Mouse (Mus musculus) megakaryocyte, adult 5-6 weeks (primary cell): ENCODE results near the gene Stk32b. TPM values are rescaled to one million over a fixed set of nuclear protein-coding genes. Genes with fewer than 3 reads are reported as not detected.

ENCODE experiments used
- ATAC-seq: 2 replicates; pipeline ENCODE4 v1.8.0; 2016; ENCODE audit warnings: mild to moderate bottlenecking, inconsistent platforms; ENCODE audit not compliant: poor library complexity, severe bottlenecking
- total RNA-seq, 2 experiments: library from RNA; stranded (forward) in 1 of 2; stranded (reverse) in 1 of 2; fragments of 153-499, 151-499 nt in 1 of 2; fragments of 221-1000, 200-1000 nt in 1 of 2; gene quantifications; 2 replicates each; pipeline versions ENCODE4 v1.2.3 to v1.2.4; 2015 to 2017

The Stk32b gene
- total RNA-seq, 2 experiments from 2014 or later = not detected

DNA sequence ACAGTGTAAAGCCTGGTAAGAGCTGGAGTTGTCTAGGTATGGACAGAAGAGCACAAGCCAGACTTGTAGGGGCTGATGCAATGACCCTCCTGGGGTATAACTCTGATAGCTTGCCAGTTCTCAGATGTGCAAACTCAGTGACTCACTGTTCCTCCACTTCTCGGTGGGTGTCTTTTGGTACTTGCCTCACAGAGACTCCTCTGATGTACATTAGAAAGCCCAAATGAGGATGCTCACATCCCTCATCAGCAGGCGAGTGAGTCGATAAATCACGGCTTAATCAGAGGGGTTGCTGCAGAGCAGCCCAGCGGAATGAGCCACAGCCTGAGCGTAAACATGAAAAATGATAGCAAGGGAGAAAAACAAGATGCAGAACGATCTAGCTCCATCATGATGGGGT lies 46.2 kb downstream of the Stk32b start:
- ATAC-seq = no peak

DNA sequence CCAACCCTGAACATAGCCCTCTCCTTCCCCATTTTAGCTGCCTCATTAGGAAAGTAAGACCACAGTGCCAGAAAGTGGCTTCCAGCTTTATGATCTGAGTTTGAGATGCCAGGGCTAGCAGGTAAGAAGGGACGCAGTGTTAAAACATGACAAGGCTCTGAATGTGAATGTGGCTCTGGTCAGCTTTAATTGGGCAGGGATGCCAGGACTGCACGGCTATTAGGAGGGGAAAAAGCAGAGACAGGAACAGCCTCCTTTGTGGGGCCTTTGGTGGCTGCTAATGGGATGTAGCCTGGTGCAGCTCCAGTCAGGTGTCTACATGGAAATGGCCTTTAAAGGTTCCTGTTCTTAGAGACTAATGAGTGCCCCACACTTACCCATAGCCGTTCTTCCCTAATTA lies 52.0 kb downstream of the Stk32b start:
- no peak for ATAC-seq

DNA sequence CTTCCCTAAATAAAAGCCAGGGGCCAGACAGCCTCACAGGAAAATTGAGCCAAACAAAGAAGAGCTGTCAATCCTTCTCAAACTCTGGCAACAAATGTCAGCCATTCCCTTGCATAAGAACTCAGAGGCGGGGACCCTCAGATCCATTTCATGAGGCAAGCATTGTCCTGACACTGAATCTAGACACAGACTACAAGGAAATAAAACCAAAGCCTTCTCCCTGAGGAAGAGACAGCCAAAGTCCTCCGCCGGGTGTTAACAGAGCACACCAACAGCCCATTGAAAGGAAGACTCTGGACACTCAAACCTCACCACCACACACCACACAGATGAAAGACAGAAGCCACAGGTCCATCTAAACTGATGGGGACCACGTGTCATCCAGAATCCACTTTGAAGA lies 57.8 kb downstream of the Stk32b start:
- no peak for ATAC-seq

DNA sequence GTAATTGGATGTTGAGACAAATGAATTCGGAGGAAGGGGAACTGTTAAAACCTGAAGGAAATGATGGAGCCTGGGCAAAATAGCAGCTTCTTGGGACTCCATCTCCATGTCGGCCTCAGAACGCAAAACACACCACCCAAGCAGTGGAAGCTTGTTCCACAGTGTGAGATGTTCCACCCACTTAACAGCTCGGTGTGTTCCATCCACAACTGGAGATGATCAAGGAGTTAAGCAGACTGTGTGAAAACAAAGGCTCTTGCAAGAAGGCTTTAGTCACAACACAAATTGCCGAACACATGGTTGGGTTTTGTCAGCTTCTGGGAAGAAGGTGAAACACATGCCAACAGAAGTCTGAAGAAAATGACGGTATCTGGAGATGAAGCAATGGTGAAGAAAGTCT lies 59.2 kb downstream of the Stk32b start:
- no peak for ATAC-seq

DNA sequence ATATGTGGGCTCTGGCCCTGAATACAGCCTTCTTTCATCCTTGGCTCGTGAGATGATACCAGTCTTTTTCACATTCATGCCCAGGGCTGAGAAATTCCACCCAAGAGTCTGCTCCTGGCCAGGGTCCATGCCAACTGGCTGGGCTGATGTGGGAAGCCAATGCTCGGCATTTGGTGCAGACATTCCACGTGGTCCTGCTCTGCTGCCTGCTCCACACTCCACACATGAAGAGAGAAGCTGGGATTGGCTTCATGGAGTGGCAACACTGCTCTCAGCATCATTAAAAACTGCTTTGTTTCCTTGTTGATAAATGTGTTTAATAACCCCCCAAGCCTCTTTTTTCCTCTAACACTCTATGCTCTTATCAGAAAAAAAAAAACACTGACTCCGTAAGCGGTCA lies 61.8 kb downstream of the Stk32b start:
- no peak for ATAC-seq

DNA sequence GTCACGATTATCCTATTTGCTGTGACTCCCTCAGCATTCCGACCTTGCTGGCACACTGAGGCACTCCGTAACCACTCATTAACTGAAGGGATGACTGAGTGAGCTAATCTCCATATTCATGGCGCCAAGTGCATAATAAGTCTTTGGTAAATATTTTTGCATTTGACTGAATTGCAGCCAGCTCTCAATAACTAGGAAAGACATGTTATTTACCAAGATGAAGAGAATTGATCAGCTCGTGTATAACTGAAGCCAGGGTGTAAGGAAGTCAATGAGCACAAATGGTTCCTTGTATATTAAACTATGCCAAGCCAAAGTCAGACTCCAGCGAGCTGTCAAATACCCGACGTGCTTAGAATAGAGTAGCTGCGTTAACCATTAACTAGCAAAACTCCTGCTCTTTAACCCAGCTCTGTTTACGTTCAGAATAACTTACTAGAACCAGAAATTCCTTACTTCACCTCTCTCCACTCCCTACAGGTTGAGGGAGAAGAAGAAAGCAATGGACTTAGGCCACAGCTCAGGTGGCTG lies 66.2 kb downstream of the Stk32b start:
- no peak for ATAC-seq

DNA sequence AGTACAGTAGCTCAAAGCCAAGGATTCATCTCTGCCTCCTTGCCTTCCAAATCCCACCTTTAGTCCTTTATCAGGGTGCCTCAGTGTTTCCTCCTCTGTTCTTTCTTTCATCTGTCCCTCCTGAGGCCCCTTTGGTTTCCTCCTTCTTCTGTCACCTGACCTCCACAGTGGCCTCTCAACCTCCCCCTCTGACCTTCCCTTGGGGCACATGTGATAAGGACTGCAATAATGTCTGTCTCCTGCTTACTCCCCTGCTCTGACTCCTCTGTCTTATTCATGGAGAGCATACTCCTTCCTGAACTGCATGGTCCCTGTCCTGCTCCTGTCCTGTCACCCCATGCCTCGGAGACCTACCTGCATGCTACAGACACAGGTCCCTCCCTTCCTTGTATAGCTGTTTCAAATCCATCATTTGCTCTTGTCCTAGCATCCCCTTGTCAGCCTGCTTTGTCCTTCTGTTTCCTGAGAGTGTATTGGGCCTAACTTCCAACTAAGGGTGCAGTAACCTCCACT lies 66.8 kb downstream of the Stk32b start:
- ATAC-seq = no peak

DNA sequence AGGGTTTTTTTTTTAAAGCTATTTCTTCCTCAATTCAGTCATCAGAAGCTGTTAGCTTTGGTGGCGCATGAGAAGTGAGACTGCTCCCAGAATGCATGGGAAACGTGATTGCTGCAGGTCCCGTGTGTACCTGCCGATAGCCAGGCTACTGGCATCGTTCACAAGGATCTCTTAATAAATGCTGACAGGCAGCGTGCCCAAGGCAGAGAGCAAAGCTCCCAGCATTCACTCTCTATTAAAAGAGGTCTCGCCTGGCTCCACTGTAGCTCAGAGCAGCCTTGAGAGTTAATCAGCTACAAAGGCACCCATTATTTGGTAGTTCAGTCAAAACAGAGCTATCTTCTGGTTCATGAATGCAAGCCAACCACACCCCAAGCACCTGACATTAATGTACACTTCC lies 72.9 kb downstream of the Stk32b start:
- ATAC-seq = no peak

DNA sequence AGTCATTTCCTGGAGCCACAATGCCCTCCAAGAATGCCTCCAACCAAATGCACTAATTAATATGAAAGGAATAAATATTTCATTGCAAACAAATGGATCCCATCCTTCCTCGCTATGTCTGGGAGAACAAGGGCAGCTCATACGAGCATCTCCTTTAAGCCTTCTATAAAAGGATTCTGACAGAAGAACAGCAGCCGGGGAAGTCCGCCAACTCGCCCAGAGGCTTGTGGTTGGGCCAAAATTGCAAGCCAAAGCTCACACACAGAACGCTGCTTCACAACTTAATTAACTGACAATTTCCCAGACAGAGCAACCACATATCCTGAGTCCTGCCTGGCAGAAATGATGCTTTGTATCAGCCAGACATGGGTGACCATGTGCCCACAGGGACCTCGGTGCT lies 74.5 kb downstream of the Stk32b start:
- no peak for ATAC-seq

DNA sequence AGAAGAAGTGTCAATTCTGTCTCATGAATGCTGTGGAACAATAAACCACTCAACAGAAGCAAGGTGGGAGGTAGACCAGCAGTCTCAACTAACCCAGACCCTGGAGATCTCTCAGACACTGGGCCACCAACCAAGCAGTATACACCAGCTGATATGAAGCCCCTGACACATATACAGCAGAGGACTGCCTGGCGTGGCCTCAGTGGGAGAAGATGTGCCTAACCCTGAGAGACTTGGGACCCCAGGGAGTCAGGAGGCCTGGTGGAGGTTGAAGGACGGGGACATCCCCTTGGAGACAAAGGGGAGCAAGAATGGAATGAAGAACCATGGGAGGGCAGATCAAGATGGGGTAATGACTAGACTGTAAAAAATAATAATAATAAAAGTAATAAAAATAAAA lies 82.2 kb downstream of the Stk32b start:
- no peak for ATAC-seq

DNA sequence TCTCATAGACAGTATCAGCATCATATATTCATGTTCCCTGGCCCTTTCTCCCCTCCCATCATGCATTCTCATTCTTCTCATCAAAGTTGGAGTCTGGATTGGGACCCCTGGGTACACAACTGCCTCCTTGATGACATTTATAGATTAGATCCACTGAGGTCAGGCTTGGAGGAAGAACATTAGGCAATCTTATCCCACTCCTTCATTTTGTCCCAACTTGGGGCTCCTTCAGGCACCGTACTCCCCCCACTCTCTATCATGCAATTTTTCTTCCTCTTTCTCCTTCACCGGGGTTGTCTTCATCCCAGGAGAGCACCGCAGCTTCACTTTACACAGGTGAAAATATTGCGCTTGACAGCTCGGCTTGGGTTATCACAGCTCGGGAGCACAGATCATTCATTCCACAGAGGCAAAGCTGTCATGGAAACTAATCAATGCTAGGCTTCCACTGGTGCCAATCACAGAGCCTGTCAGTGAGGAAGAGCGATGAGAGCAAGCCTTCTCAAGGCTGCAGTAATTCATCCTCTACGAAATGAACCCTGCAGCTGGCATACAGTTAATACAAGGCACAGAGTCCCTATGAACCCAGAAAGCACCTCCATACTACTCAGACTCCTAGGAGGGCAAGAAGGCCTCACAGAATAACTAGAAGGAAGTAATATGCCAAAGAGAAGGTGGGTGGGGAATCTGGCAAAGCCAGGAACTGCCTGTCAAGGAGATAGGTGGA lies 89.4 kb downstream of the Stk32b start:
- ATAC-seq = no peak

DNA sequence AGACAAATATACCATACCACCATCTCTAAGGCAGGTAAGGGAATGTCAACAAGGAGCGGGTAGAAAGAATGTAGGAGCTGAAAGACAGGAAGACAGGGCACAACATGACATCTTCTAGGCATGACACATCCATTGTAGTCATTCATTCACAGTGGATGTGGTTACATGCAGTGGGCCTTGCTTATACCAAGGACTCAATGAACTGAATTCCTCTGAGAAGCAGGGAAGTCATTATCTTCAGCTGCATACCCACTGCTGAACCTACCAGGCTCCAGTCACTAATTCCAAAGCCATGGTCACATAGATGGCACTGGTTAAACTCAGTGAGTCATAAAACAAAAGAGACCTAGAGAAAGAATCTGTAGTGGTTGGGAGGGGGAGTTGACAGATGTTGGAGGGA lies 105.1 kb downstream of the Stk32b start:
- ATAC-seq = no peak

DNA sequence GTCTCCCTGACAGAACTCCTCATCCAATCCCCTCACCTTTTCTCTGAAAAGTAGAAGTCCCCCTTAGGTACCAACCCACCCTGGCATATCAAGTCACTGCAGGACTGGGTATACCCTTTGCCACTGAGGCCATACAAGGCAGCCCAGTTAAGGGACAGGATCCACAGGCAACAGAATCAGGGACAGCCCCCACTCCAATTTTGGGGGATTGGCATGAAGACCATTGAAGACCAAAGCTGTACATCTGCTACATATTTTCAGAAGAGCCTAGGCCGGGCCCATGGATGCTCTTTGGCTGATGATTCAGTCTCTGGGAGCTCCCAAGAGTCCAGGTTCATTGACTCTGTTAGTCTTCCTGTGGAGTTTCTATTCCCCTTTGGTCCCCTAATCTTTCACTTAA lies 117.4 kb downstream of the Stk32b start:
- no peak for ATAC-seq

DNA sequence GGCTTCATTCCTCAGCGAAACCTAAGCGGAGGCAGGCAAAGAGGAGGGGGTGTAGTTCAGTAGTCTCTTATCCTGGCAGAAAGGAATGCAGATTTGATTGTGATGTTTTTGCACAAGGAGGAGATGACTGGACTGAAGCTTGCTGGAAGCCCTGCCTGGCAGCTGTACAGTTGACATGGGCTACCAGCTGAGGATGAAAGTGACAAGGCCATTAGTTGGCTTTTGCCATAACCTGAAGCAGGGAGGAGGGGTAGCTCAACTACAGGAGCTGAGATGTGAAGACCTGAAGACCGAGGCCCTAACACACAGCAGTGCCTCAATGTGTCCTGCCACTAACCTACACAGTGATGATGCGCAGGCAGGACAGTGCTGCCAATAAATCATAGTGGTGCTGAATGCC lies 118.7 kb downstream of the Stk32b start:
- ATAC-seq = no peak

DNA sequence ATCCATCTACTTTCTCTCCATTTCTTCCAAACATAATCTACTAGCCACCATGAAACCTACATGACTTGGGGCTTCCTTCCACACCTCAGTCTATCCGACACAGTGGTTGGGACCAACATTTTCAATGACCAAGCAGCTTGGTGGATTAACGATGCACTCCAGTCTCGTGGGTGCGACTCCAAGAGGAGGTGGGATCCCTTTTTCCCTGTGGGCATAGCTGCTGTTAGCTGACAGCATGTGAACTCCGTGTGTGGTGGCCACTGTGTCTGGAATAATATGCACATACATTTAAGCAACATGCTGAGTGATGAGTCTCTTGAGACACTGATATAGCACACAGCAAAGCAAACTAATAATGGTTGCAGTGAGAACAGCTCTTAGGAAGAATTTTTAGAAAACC lies 124.6 kb downstream of the Stk32b start:
- ATAC-seq = no peak

DNA sequence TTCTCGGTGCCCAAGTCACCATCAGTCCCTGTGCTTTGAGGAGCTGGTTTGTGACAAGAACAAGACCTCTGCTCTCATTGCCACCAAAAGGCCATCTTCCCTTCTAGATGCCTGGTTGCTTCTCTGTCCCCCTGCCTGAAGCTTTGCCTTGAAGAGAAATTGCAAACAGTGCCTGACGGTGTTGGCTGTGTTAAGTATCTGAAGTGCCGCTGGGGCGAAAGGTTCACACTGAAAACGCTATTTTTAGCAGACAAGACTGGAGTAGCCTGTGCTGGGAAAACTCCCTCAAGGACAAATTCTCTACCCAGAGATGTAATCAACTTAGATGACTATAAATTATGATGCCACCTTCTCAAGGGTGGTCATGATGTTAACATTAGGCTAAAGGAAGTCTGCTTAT lies 129.1 kb downstream of the Stk32b start:
- ATAC-seq = no peak

DNA sequence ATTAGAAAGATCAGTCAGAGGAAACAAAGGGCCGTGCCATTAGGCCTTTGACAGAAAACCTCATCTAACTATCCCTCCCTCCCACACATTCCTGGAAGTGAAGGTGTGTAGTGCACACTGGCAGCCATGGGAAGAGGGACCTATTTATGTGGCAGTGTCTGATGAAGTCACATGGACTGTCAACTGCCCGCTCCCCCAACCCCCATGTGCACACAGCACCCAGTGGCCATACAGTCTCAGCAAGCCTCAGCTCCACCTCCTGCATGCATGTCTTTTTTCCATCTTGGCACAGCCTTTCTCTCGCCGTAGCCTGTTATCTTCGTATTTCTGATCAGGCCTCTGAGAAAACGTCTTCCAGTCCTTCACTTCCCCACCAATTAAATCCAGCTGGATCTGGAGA lies 130.9 kb downstream of the Stk32b start:
- ATAC-seq = no peak

DNA sequence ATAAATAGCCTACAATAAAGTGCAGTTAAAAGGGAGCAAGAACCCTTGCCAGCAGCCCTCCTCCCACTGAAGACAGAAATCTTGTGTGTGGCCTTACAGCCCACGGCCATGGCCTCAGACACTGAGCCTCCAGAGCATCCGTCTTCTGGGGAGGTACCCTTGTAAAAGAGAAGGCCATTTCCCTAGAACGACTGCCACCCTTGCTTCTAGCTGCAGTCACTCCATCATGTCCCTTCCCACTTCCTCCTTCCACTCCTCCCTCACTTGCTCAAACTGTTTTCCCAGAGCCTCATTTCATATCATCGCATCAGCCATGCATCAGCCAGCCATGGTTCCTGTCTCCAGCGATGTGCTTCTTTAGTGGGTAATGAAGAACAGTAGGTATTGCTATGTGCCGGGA lies 141.5 kb downstream of the Stk32b start:
- no peak for ATAC-seq

DNA sequence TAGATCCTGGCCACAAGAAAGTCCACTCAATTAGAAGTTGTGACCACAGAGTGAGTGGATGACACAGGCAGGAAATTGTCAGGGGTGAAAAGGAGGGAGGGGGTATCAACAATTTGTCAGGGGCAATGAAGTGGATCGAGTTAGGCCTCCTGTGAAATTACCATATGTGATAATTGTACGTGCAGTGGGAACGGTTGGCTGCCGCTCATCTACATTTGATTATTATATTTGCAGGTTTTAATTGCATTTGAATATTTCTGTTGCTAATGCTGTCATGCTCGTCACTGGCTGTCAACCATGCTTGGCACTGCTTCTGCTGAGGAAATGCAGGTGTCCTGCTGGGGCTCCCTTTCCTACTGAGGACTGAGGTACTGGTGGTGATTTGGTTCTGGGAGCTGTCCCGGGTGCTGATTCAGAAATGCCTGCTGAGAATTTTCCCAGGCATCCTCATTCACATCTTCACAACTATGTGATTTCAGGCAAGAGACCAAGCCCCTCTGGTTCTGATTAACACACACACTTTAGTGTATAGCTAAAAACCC lies 159.6 kb downstream of the Stk32b start:
- ATAC-seq = no peak

DNA sequence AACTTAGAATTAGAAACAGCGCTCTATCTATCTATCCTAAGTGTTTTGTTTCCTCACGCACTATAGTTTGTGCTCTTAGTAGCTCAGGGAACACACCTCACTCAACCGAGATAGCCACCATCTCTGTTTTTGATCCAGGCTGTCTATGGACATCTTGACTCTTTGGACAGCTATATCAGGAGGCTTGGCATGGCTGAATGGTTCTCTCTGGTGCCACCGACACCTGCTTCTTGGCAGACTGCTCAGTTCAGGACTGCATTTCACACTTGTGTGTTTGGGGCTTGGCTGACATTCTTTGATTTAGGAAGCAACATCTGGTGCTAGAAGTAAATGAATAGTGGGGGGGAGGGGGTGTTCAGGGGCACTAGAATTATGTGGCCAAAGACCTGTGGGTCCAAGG lies 162.7 kb downstream of the Stk32b start:
- no peak for ATAC-seq

DNA sequence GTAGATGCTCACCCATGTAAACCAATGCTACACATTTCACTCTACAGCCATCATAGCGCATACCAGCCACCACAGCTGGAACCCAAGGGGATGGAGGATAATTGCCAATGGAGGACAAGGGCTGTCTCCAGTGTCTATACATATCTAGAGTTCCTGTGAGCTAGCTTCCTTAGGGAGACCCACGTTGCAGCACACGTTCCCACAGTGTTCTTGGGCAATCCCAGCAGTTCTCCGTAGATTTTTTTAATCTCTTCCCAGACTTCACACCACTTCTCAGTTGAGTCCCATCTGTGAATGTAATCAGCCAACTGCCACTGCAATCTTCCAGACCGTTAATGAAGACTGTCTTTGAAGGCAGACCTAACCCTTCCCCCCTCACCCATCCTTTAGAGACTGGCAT lies 165.3 kb downstream of the Stk32b start:
- ATAC-seq = no peak

DNA sequence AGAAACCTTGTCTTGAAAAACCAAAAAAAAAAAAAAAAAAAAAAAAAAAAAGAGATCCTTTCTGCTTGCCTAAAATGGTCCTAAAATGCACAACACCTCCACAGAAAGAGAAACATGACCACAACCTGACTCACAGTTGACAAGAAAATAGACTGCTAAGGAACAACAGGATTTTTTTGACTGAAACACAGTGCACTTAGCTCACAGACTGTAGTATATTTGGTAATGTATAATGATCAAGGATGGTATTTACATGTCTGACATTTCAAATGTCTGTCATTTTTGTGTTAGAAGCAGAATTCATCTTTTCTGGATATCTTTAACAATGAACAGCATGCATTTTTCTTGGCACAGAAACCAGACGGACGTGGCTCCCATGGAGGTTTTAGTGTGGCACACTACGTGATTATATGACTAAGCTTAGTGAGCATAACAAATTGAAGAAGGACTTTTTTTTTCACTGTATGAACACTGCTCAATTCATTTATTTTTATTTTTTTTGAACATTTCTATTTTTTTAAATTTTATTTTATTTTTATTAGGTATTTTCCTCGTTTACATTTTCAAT lies 181.2 kb downstream of the Stk32b start:
- ATAC-seq = no peak
